Mouse (Mus musculus) cortical plate, adult 2 months (tissue): ENCODE measurements at regions not wholly inside any gene's neighbourhood (a gene's known extent, or its start where the extent isn't known, plus 50 kb on each side); places are given as distances from the start of the nearest gene placed in this dataset.

Experiments
- H3K27ac ChIP-seq: fragments of 200-500 bp; 2 replicates; pipeline ENCODE4 v1.5.1; 2012; ENCODE audit warnings: low read length, control low read depth, inconsistent platforms; ENCODE audit not compliant: insufficient read depth
- H3K4me1 ChIP-seq: fragments of 200-500 bp; 2 replicates; pipeline ENCODE4 v1.6.1; 2011; ENCODE audit warnings: low read length; ENCODE audit not compliant: control insufficient read depth, insufficient read depth
- H3K4me3 ChIP-seq: fragments of 200-500 bp; 2 replicates; pipeline ENCODE4 v1.5.1; 2011; ENCODE audit warnings: mild to moderate bottlenecking, low read length, control low read depth; ENCODE audit not compliant: insufficient read depth
- CTCF ChIP-seq: fragments of 200-500 bp; IDR thresholded peaks from 2 replicates; pipeline ENCODE4 v1.5.1; 2011; ENCODE audit warnings: mild to moderate bottlenecking, control low read depth, low read length; ENCODE audit not compliant: insufficient read depth; ENCODE audit errors: extremely low read depth
- POLR2A ChIP-seq: fragments of 200-500 bp; IDR thresholded peaks from 2 replicates; pipeline ENCODE4 v1.6.1; 2011; ENCODE audit warnings: mild to moderate bottlenecking, low read length, control low read depth; ENCODE audit not compliant: insufficient read depth; ENCODE audit errors: extremely low read depth

GRCm38 (mm10) chr2:47857229-47857628 lies 956.7 kb upstream of the Acvr2a start:
- no peak for TF ChIP-seq CTCF
- TF ChIP-seq POLR2A: no peak
- Histone ChIP-seq H3K4me1 (no peaks in the 10 kb centered on the region), H3K4me3 (no peak overlapping the region), H3K27ac (no peak overlapping the region)

- no peak for TF ChIP-seq CTCF
- Histone ChIP-seq H3K4me1 (no peaks in the 10 kb centered on the region; the same call in 1 of the 2 replicates), H3K4me3 (no peak overlapping the region), H3K27ac (no peak overlapping the region)
Observed at GRCm38 (mm10) chr2:47862446-47862845, 951.5 kb upstream of the Acvr2a start.

GRCm38 (mm10) chr2:47878002-47878401 lies 935.9 kb upstream of the Acvr2a start:
- Histone ChIP-seq H3K4me3 (no peak overlapping the region), H3K4me1 (no peaks in the 10 kb centered on the region), H3K27ac (no peak overlapping the region)
- TF ChIP-seq POLR2A: no peak
- no peak for TF ChIP-seq CTCF

GRCm38 (mm10) chr2:47879071-47879470 lies 934.8 kb upstream of the Acvr2a start:
- TF ChIP-seq POLR2A (no peak), CTCF (no peak)
- Histone ChIP-seq H3K4me3 (no peak overlapping the region), H3K4me1 (no peaks in the 10 kb centered on the region), H3K27ac (no peak overlapping the region)

- H3K27ac ChIP-seq: no peak overlapping the region
- TF ChIP-seq CTCF: no peak
- TF ChIP-seq POLR2A: no peak
- H3K4me1 ChIP-seq: no peaks in the 10 kb centered on the region
Observed at GRCm38 (mm10) chr2:47879796-47880195, 934.1 kb upstream of the Acvr2a start.

GRCm38 (mm10) chr2:47888166-47888565 lies 925.7 kb upstream of the Acvr2a start:
- no peak overlapping the region for H3K27ac ChIP-seq
- H3K4me3 ChIP-seq: no peak overlapping the region
- no peaks in the 10 kb centered on the region for H3K4me1 ChIP-seq
- TF ChIP-seq POLR2A (no peak), CTCF (no peak)

More at GRCm38 (mm10) chr2:47879796-47880195, 934.1 kb upstream of the Acvr2a start:
- no peak overlapping the region for H3K4me3 ChIP-seq

- Histone ChIP-seq H3K27ac (no peak overlapping the region), H3K4me1 (no peaks in the 10 kb centered on the region), H3K4me3 (no peak overlapping the region)
- no peak for TF ChIP-seq CTCF
- TF ChIP-seq POLR2A: no peak
Observed at GRCm38 (mm10) chr2:47891366-47891765, 922.5 kb upstream of the Acvr2a start.

- Histone ChIP-seq H3K27ac (no peak overlapping the region), H3K4me3 (no peak overlapping the region), H3K4me1 (no peaks in the 10 kb centered on the region)
- no peak for TF ChIP-seq POLR2A
- TF ChIP-seq CTCF: no peak
Observed at GRCm38 (mm10) chr2:47892879-47893278, 921.0 kb upstream of the Acvr2a start.

- H3K27ac ChIP-seq: no peak overlapping the region
- no peak overlapping the region for H3K4me3 ChIP-seq
- H3K4me1 ChIP-seq: no peaks in the 10 kb centered on the region
- TF ChIP-seq CTCF (no peak), POLR2A (no peak)
Observed at GRCm38 (mm10) chr2:47894806-47895205, 919.1 kb upstream of the Acvr2a start.

- H3K4me3 ChIP-seq: no peak overlapping the region
- no peaks in the 10 kb centered on the region for H3K4me1 ChIP-seq
- H3K27ac ChIP-seq: no peak overlapping the region
- TF ChIP-seq POLR2A (no peak), CTCF (no peak)
Observed at GRCm38 (mm10) chr2:47914270-47914669, 899.6 kb upstream of the Acvr2a start.
